In the genomic region with DNA sequence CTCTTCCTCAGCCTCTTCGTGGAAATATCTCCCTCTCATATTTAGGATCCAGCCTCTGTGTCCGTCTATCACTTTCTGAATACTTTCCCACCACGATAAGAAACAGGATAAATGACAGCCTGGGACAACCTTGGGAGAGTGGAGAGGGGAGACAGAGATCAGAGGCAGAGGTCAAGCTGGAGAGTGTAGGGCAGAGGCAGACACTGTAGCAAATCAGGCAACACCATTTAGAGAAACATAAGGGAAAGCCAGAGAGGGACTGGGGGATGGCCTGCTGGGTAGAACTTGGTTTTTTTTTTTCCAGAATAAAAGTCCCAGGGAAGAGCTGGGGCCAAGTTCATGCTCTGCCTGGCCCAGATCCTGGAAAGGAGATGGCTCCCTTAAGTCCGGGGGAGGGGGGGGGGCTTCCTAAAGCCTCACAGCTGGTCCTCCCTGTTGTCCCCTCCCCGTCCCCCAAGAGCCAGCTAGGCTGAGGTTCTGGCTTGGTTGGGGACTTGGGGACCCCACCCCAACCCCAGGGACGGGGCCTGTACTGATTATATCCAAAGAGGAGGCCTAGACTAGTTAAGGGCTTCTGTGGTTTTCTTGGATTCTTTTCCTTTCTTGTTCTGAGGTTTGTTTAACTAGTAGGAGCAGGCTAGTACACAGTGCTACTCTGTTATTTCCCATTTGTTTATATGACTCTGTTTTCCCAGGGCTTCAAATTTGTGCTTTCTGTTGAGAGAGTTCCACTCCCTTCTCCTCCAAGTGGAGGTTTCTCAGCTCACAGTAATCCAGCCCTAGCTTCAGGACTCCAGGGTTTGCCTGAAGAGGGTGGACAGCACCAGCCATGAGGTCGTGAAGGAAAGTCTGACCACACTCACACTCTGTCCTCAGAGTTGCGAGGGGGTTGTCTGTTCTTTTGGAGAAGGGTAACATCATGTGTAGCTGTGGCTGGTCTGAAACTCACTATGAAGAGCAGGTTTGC, we compare ENCODE assay signal across 10 mouse cellular contexts. TPM values are rescaled to one million over a fixed set of nuclear protein-coding genes. Genes with fewer than 3 reads are reported as not detected.
DNase-seq lines count a peak whose midpoint lies in the region; ATAC-seq and TF ChIP-seq lines count a peak whose summit lies in the region.
"Had no signal": no experiment of that assay in that cellular context is flagged by ENCODE, and none has a peak within 500 bp of the region (broad histone marks: within the 10 kb centered on the region; RNA-seq: fewer than 3 reads in every experiment).

No protein-coding gene starts in this region.

- H3K27ac ChIP-seq in liver, embryonic 13.5 days: peak overlapping the region; percentile 2
- H3K27ac ChIP-seq in embryonic facial prominence, embryonic 14.5 days (replicated peaks; ENCODE audit: low read depth, low read length): peak overlapping the region; percentile 81
- no peak overlapping the region for H3K27ac ChIP-seq in forebrain, embryonic 11.5 days (ENCODE audit: low read depth, low read length)
- H3K27ac ChIP-seq: macrophage had no signal

- 45% methylated on average over 8 of the region's 8 CpGs for WGBS in liver, embryonic 13.5 days (ENCODE audit: insufficient replicate concordance)
- WGBS in embryonic facial prominence, embryonic 14.5 days: 60% methylated on average over 8 of the region's 8 CpGs
- 67% methylated on average over 8 of the region's 8 CpGs for WGBS in forebrain, embryonic 11.5 days

- no peak overlapping the region for H3K4me3 ChIP-seq in liver, embryonic 13.5 days (replicated peaks)
- no peak overlapping the region for H3K4me3 ChIP-seq in embryonic facial prominence, embryonic 14.5 days (ENCODE audit: low read depth, low read length)
- peak overlapping the region; percentile 38 for H3K4me3 ChIP-seq in myocyte
- H3K4me3 ChIP-seq in forebrain, embryonic 11.5 days (ENCODE audit: low read depth, low read length): no peak overlapping the region

- intact Hi-C loops in heart, postnatal 14 days (cut with DNase I): no loop called here

- TF ChIP-seq POLR2A in myocyte (IDR thresholded peaks at IDR 0.05; ENCODE audit: insufficient read length, low read depth): no peak

- no peak overlapping the region for H3K9ac ChIP-seq in liver, embryonic 13.5 days
- H3K9ac ChIP-seq in embryonic facial prominence, embryonic 14.5 days (ENCODE audit: low read depth, low read length): 0 out of 2 replicates have a peak overlapping the region, but pooled peaks have one; percentile 69
- no peak overlapping the region for H3K9ac ChIP-seq in forebrain, embryonic 11.5 days (ENCODE audit: low read length)

- peaks cover 7% of the 10 kb centered on the region for H3K79me2 ChIP-seq in myocyte (ENCODE audit: control insufficient read depth, insufficient read depth)

- peaks cover 49% of the 10 kb centered on the region for H3K4me1 ChIP-seq in liver, embryonic 13.5 days (replicated peaks)
- H3K4me1 ChIP-seq in embryonic facial prominence, embryonic 14.5 days (ENCODE audit: control insufficient read depth, insufficient read depth, low read length): peaks cover 36% of the 10 kb centered on the region
- H3K4me1 ChIP-seq in forebrain, embryonic 11.5 days (replicated peaks; ENCODE audit: control insufficient read depth, insufficient read depth, low read length): peaks cover 23% of the 10 kb centered on the region

- no peak overlapping the region for H3ac ChIP-seq in myocyte (ENCODE audit: control insufficient read depth, insufficient read length)

- peaks cover 44% of the 10 kb centered on the region for H3K27me3 ChIP-seq in liver, embryonic 13.5 days
- no peaks in the 10 kb centered on the region for H3K27me3 ChIP-seq in embryonic facial prominence, embryonic 14.5 days (replicated peaks; ENCODE audit: control insufficient read depth, insufficient read depth, low read length)
- no peaks in the 10 kb centered on the region for H3K27me3 ChIP-seq in myocyte (ENCODE audit: control insufficient read depth, insufficient read depth, insufficient read length)
- H3K27me3 ChIP-seq in forebrain, embryonic 11.5 days (ENCODE audit: control insufficient read depth, insufficient read depth, low read length): peaks cover 5% of the 10 kb centered on the region; the same call in 1 of the 2 replicates
- H3K27me3 ChIP-seq: Patski had no signal

- H3K4me2 ChIP-seq in liver, embryonic 13.5 days: no peak overlapping the region
- peak overlapping the region; percentile 94 for H3K4me2 ChIP-seq in embryonic facial prominence, embryonic 14.5 days (ENCODE audit: low read depth, low read length)
- H3K4me2 ChIP-seq in myocyte (ENCODE audit: low read depth): peak overlapping the region; percentile 70
- no peak overlapping the region for H3K4me2 ChIP-seq in forebrain, embryonic 11.5 days (ENCODE audit: low read depth, low read length, severe bottlenecking)

- DNase-seq in liver, embryonic 13.5 days: no peak
- DNase-seq in liver: no peak
- DNase-seq in embryonic facial prominence, embryonic 14.5 days (ENCODE audit: low spot score): peak; percentile 64
- peak; percentile 65 for DNase-seq in heart, postnatal 14 days
- no peak for DNase-seq in forebrain, embryonic 11.5 days (ENCODE audit: low spot score)
- DNase-seq in adrenal gland, postnatal 36 days: no peak
- DNase-seq in cerebellum, postnatal 36 days: no peak

- peaks cover 2% of the 10 kb centered on the region; the same call in 1 of the 2 replicates for H3K36me3 ChIP-seq in liver, embryonic 13.5 days
- peaks cover 9% of the 10 kb centered on the region; the same call in 1 of the 2 replicates for H3K36me3 ChIP-seq in embryonic facial prominence, embryonic 14.5 days (ENCODE audit: control insufficient read depth, insufficient read depth, low read length)
- H3K36me3 ChIP-seq in myocyte (ENCODE audit: control insufficient read depth, insufficient read depth): peaks cover 6% of the 10 kb centered on the region
- H3K36me3 ChIP-seq in forebrain, embryonic 11.5 days (ENCODE audit: control insufficient read depth, insufficient read depth, low read length): no peaks in the 10 kb centered on the region

- H3K9me3 ChIP-seq in liver, embryonic 13.5 days (replicated peaks): no peaks in the 10 kb centered on the region
- H3K9me3 ChIP-seq in embryonic facial prominence, embryonic 14.5 days (ENCODE audit: control insufficient read depth, low read length): no peaks in the 10 kb centered on the region
- H3K9me3 ChIP-seq in forebrain, embryonic 11.5 days (ENCODE audit: control insufficient read depth, low read length): no peaks in the 10 kb centered on the region

- ATAC-seq in liver, embryonic 13.5 days (ENCODE audit: low read depth): no peak
- no peak for ATAC-seq in embryonic facial prominence, embryonic 14.5 days (ENCODE audit: low read depth)
- ATAC-seq in forebrain, embryonic 11.5 days (replicated peaks; ENCODE audit: low FRiP score): no peak

TF ChIP-seq in myocyte, 11 proteins besides CTCF, POLR2A, EP300 and RAD21 (continues in another document):
- TF ChIP-seq REST (IDR thresholded peaks at IDR 0.05; ENCODE audit: insufficient read depth, insufficient read length): no peak
- TF ChIP-seq TCF3 (IDR thresholded peaks at IDR 0.05; ENCODE audit: insufficient read length, low read depth): no peak
- TF ChIP-seq MYOG (IDR thresholded peaks at IDR 0.05; ENCODE audit: control insufficient read depth in 1 of 3, insufficient read depth in 1 of 3, insufficient read length in 2 of 3, low read depth in 2 of 3): no peak
- TF ChIP-seq POLR2AphosphoS2 (IDR thresholded peaks at IDR 0.05; ENCODE audit: insufficient read length, low read depth): no peak
- no peak for TF ChIP-seq USF1 (IDR thresholded peaks at IDR 0.05; ENCODE audit: low read depth)
- no peak for TF ChIP-seq MAX (IDR thresholded peaks at IDR 0.05; ENCODE audit: low read depth)
- no peak for TF ChIP-seq TCF12 (IDR thresholded peaks at IDR 0.05; ENCODE audit: insufficient read depth, poor library complexity, severe bottlenecking)

RNA-seq across cellular contexts. Expression of gene Mxra8, which starts 1.0 kb away (rescaled TPM):
- polyA plus RNA-seq in liver, embryonic 13.5 days (2015; fragmentation: Nextera tagmentation; extraction: Ambion mirVana): 5.6 and 6.8 TPM in 2 replicates
- polyA plus RNA-seq in embryonic facial prominence, embryonic 14.5 days (2014; fragmentation: Nextera tagmentation; extraction: Ambion mirVana): 138 and 142 TPM in 2 replicates
- total RNA-seq in heart, postnatal 14 days (2021): 10 to 100 TPM; 46.9 to 58.4 TPM
- 87.5 TPM for polyA plus RNA-seq in myocyte (2012; fragmentation: generic; extraction: Trizol)
- polyA plus RNA-seq in forebrain, embryonic 11.5 days (2014; fragmentation: Nextera tagmentation; extraction: Ambion mirVana): 28.8 and 29.3 TPM in 2 replicates
- total RNA-seq in adrenal gland, postnatal 36 days (2021): 10 to 100 TPM; 40.2 to 47.0 TPM

RNA-seq across cellular contexts. Expression of gene Aurkaip1, which starts 7.4 kb away (rescaled TPM):
- 147 and 148 TPM in 2 replicates for polyA plus RNA-seq in liver, embryonic 13.5 days (2015; fragmentation: Nextera tagmentation; extraction: Ambion mirVana)
- polyA plus RNA-seq in embryonic facial prominence, embryonic 14.5 days (2014; fragmentation: Nextera tagmentation; extraction: Ambion mirVana): 126 and 129 TPM in 2 replicates
- total RNA-seq in heart, postnatal 14 days (2021): 10 to 100 TPM; 96.4 to 97.5 TPM
- polyA plus RNA-seq in myocyte (2012; fragmentation: generic; extraction: Trizol): 152 TPM
- 132 and 141 TPM in 2 replicates for polyA plus RNA-seq in forebrain, embryonic 11.5 days (2014; fragmentation: Nextera tagmentation; extraction: Ambion mirVana)
- 100 to 1,000 TPM; 140 to 170 TPM for total RNA-seq in adrenal gland, postnatal 36 days (2021)

RNA-seq across cellular contexts. Expression of gene Dvl1, which starts 8.7 kb away (rescaled TPM):
- polyA plus RNA-seq in liver, embryonic 13.5 days (2015; fragmentation: Nextera tagmentation; extraction: Ambion mirVana): 1.8 and 2.4 TPM in 2 replicates
- 9.7 and 12.0 TPM in 2 replicates for polyA plus RNA-seq in embryonic facial prominence, embryonic 14.5 days (2014; fragmentation: Nextera tagmentation; extraction: Ambion mirVana)
- total RNA-seq in heart, postnatal 14 days (2021): 10 to 100 TPM; 41.1 to 46.6 TPM
- 98.4 TPM for polyA plus RNA-seq in myocyte (2012; fragmentation: generic; extraction: Trizol)
- 17.9 and 18.0 TPM in 2 replicates for polyA plus RNA-seq in forebrain, embryonic 11.5 days (2014; fragmentation: Nextera tagmentation; extraction: Ambion mirVana)
- total RNA-seq in adrenal gland, postnatal 36 days (2021): 10 to 100 TPM; 61.2 to 61.7 TPM

RNA-seq across cellular contexts. Expression of gene Tas1r3, which starts 24.7 kb away (rescaled TPM):
- polyA plus RNA-seq in liver, embryonic 13.5 days (2015; fragmentation: Nextera tagmentation; extraction: Ambion mirVana): 0.05 and 0.09 TPM in 2 replicates
- 0.36 and 0.38 TPM in 2 replicates for polyA plus RNA-seq in embryonic facial prominence, embryonic 14.5 days (2014; fragmentation: Nextera tagmentation; extraction: Ambion mirVana)
- under 1 TPM; 0.26 to 0.32 TPM for total RNA-seq in heart, postnatal 14 days (2021)
- polyA plus RNA-seq in myocyte (2012; fragmentation: generic; extraction: Trizol): 0.17 TPM
- 0.45 and 0.60 TPM in 2 replicates for polyA plus RNA-seq in forebrain, embryonic 11.5 days (2014; fragmentation: Nextera tagmentation; extraction: Ambion mirVana)
- total RNA-seq in adrenal gland, postnatal 36 days (2021): under 1 TPM; 0.23 TPM

RNA-seq across cellular contexts. Expression of gene Ccnl2, which starts 26.2 kb away (rescaled TPM):
- polyA plus RNA-seq in liver, embryonic 13.5 days (2015; fragmentation: Nextera tagmentation; extraction: Ambion mirVana): 62.9 and 68.8 TPM in 2 replicates
- polyA plus RNA-seq in embryonic facial prominence, embryonic 14.5 days (2014; fragmentation: Nextera tagmentation; extraction: Ambion mirVana): 163 and 175 TPM in 2 replicates
- 10 to 100 TPM; 49.1 to 55.8 TPM for total RNA-seq in heart, postnatal 14 days (2021)
- polyA plus RNA-seq in myocyte (2012; fragmentation: generic; extraction: Trizol): 24.7 TPM
- polyA plus RNA-seq in forebrain, embryonic 11.5 days (2014; fragmentation: Nextera tagmentation; extraction: Ambion mirVana): 162 and 186 TPM in 2 replicates
- total RNA-seq in adrenal gland, postnatal 36 days (2021): 100 to 1,000 TPM in 1 of 2 experiments, 10 to 100 TPM in 1; 86.3 to 122 TPM

Comparison
In these comparisons a context has a peak if more than half of its experiments do, and no peak if none do; other contexts are left out.
1. DNase-seq: peak in embryonic facial prominence, embryonic 14.5 days (single experiment) and heart, postnatal 14 days (2 of 2); none in liver, embryonic 13.5 days (single experiment), liver (single experiment), forebrain, embryonic 11.5 days (single experiment), adrenal gland, postnatal 36 days (0 of 2) and cerebellum, postnatal 36 days (0 of 2).
2. H3K4me2 ChIP-seq: peak in embryonic facial prominence, embryonic 14.5 days (single experiment) and myocyte (single experiment); none in liver, embryonic 13.5 days (single experiment) and forebrain, embryonic 11.5 days (single experiment).